Mouse (Mus musculus): ENCODE results near the gene Piwil1. TPM values are rescaled to one million over a fixed set of nuclear protein-coding genes. Genes with fewer than 3 reads are reported as not detected.
A peak's percentile ranks its signal among the peaks of the same experiment; 100 is the strongest.
"Not testable (repeated sequence)": the region's sequence is repeated elsewhere in the genome, so short reads cannot be mapped to it uniquely, and the experiment has no call there.

Gene Piwil1
- polyA plus RNA-seq, 1 experiment = not detected

DNA sequence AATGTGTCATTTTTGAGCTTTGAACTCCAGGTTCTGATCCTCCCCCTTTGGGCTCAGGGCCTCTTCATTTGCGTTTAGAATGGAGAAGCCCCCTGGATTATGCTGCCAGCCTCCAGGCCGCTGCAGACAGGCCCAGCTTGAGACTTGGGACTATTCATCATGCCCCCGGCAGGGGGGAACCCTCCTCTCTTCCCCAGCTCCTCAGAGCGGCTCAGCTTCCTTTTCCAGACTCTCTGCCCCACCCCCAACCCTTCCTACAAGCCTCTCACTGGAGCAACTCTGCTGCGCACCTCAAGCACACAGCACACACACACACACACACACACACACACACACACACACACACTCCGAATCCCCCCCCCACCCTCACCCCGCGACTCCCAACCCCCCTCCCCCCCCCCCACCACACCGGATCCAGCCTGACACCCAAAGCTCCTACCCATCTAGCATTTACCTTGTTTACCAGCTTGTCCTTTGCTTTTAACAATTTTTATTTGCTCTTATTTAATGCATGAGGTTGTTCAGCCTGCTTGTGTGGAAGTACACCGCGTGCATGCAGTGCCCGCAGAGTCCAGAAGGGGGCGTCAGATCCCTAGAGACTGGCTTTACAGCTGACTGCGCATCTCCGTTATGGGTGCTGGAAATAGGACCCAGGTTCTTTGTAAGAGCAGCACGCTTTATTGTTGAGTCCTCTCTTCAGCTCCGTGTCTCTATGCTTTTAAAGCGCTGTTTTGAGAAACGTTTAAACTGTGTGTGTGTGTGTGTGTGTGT, 2.0 kb downstream of the Piwil1 start:
- Histone ChIP-seq H3K4me3 (replicated peaks; ENCODE audit: extremely low read depth, low read depth, low read length) (no peak overlapping the region), H3K4me1 (ENCODE audit: control insufficient read depth, insufficient read depth, low read length) (no peaks in the 10 kb centered on the region; the same call in 1 of the 2 replicates)
- 40% methylated on average over 17 of the region's 19 CpGs for WGBS
- TF ChIP-seq CTCF (IDR thresholded peaks at IDR 0.05; ENCODE audit: insufficient read depth, low read length) (no peak), POLR2A (IDR thresholded peaks at IDR 0.05; ENCODE audit: borderline replicate concordance, extremely low read depth, low read depth, low read length) (no peak)
- no peak for DNase-seq

DNA sequence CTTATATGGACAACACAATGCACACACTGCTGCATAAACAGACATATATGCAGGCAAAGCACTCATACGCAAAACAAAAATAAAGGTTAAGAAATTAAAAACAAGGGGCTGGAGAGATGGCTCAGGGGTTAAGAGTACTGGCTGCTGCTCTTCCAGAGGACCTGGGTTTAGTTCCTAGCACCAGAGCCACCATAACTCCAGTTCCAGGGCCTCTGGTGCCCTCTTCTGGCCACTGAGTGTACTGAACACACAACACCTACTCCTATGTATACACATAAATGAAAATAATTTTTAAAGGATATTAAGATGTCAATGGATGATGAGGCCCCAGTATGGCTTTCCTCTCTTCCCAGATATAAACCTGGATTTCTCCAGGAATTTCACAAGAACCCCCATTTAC, 4.1 kb downstream of the Piwil1 start:
- no peak for DNase-seq
- H3K4me1 ChIP-seq (ENCODE audit: control insufficient read depth, insufficient read depth, low read length) = no peaks in the 10 kb centered on the region; the same call in 1 of the 2 replicates
- WGBS = 96% methylated on average over 1 of the region's 1 CpGs
- no peak for TF ChIP-seq CTCF (IDR thresholded peaks at IDR 0.05; ENCODE audit: insufficient read depth, low read length)
- TF ChIP-seq POLR2A (IDR thresholded peaks at IDR 0.05; ENCODE audit: borderline replicate concordance, extremely low read depth, low read depth, low read length) = no peak
- no peak overlapping the region for H3K4me3 ChIP-seq (replicated peaks; ENCODE audit: extremely low read depth, low read depth, low read length)

- H3K4me3 ChIP-seq (replicated peaks; ENCODE audit: extremely low read depth, low read depth, low read length) = no peak overlapping the region
- H3K4me1 ChIP-seq (ENCODE audit: control insufficient read depth, insufficient read depth, low read length) = no peaks in the 10 kb centered on the region; the same call in 1 of the 2 replicates
- 91% methylated on average over 11 of the region's 11 CpGs for WGBS
- no peak for DNase-seq
- TF ChIP-seq POLR2A (IDR thresholded peaks at IDR 0.05; ENCODE audit: borderline replicate concordance, extremely low read depth, low read depth, low read length) = no peak
- no peak for TF ChIP-seq CTCF (IDR thresholded peaks at IDR 0.05; ENCODE audit: insufficient read depth, low read length)
Observed at GRCm38 (mm10) chr5:128707271-128707670, 4.9 kb downstream of the Piwil1 start.

DNA sequence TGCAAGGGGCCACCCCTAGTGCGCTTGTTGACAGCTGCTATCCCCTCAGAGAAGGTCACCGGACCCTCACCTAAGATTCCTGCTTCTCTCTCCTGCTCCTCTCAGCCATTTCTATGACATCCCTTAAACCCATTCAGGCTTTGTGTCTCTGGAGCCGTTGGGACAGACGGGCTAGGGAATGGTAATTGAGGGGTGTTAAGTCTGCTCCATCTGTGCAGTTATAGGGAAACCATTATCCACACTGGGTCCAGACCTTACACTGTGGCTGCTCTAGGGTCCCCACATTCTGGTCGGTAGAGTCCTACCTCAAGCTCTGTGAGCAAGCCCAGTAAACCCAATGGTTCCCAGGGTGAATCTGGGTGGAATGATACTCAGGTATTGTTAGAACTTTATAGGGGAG, 6.6 kb downstream of the Piwil1 start:
- TF ChIP-seq CTCF (IDR thresholded peaks at IDR 0.05; ENCODE audit: insufficient read depth, low read length) (no peak), POLR2A (IDR thresholded peaks at IDR 0.05; ENCODE audit: borderline replicate concordance, extremely low read depth, low read depth, low read length) (no peak)
- Histone ChIP-seq H3K4me1 (ENCODE audit: control insufficient read depth, insufficient read depth, low read length) (no peaks in the 10 kb centered on the region; the same call in 1 of the 2 replicates), H3K4me3 (replicated peaks; ENCODE audit: extremely low read depth, low read depth, low read length) (no peak overlapping the region)
- WGBS = 86% methylated on average over 5 of the region's 5 CpGs
- no peak for DNase-seq

DNA sequence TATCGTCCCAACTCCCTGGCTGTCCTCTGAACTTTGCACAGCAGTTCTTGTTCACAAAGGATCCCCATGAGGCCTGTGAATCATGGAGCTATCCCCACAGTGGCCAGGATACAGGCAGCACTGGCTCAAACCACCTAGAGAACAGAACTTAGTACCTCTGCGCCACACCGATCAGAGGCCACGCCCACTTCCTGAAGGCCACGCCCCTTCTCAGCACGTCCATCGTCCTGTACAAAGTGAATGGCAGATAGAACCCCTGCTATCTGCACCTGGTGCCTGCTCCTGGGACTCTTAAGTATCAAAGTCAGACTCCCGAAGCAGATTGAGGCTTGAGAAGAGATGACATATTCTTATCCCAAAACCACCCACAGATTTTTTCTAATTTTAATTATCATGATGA, 8.3 kb downstream of the Piwil1 start:
- no peak for TF ChIP-seq CTCF (IDR thresholded peaks at IDR 0.05; ENCODE audit: insufficient read depth, low read length)
- no peak for TF ChIP-seq POLR2A (IDR thresholded peaks at IDR 0.05; ENCODE audit: borderline replicate concordance, extremely low read depth, low read depth, low read length)
- Histone ChIP-seq H3K4me3 (replicated peaks; ENCODE audit: extremely low read depth, low read depth, low read length) (no peak overlapping the region), H3K4me1 (ENCODE audit: control insufficient read depth, insufficient read depth, low read length) (no peaks in the 10 kb centered on the region)
- no peak for DNase-seq
- WGBS = 29% methylated on average over 8 of the region's 8 CpGs

DNA sequence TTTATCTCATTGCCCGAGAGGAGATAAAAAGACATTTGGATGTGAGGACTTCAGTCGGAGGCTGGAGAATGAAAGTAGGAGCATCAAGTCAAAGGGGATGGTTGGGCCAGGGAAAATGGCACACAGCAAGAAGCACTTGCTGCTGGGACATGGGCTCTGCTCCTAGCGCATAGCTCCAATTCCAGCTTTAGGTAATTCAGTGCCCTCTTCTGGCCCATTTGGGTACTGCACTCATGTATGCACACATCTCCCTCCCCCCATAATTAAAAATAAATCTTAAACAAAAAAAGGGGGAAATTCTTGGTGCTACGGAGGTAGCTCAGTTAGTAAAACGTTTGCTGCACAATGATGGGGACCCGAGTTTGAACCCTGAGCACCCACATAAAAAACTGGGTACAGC, 9.5 kb downstream of the Piwil1 start:
- Histone ChIP-seq H3K4me3 (replicated peaks; ENCODE audit: extremely low read depth, low read depth, low read length) (no peak overlapping the region), H3K4me1 (ENCODE audit: control insufficient read depth, insufficient read depth, low read length) (no peaks in the 10 kb centered on the region)
- WGBS = 82% methylated on average over 6 of the region's 6 CpGs
- no peak for DNase-seq
- no peak for TF ChIP-seq POLR2A (IDR thresholded peaks at IDR 0.05; ENCODE audit: borderline replicate concordance, extremely low read depth, low read depth, low read length)
- TF ChIP-seq CTCF (IDR thresholded peaks at IDR 0.05; ENCODE audit: insufficient read depth, low read length) = no peak

- no peak overlapping the region for H3K4me3 ChIP-seq (replicated peaks; ENCODE audit: extremely low read depth, low read depth, low read length)
- no peaks in the 10 kb centered on the region for H3K4me1 ChIP-seq (ENCODE audit: control insufficient read depth, insufficient read depth, low read length)
- DNase-seq = no peak
- TF ChIP-seq POLR2A (IDR thresholded peaks at IDR 0.05; ENCODE audit: borderline replicate concordance, extremely low read depth, low read depth, low read length) = no peak
- no peak for TF ChIP-seq CTCF (IDR thresholded peaks at IDR 0.05; ENCODE audit: insufficient read depth, low read length)
- WGBS = 67% methylated on average over 16 of the region's 16 CpGs
Observed at GRCm38 (mm10) chr5:128715171-128715570, 12.8 kb downstream of the Piwil1 start.

DNA sequence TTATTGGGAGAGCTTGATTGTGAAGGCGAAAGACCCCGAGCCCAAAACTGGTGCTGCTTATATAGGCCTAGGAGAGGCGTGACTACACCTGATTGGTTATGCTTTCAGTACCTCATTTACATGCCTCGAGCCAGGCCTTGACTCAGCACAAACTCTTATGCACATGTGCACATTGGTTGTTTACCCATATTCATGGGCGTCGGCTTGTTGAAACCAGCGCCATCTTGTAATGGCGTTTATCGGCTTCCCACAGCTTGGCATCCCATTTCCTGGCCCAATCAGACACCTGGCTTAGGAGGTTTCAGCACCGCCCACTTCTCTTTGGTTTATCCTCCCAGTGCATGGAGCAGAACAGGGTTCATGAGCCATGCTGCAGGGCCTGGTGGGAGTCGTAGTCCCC, 18.1 kb downstream of the Piwil1 start:
- DNase-seq; H3K4me1 ChIP-seq (ENCODE audit: control insufficient read depth, insufficient read depth, low read length); H3K4me3 ChIP-seq (replicated peaks; ENCODE audit: extremely low read depth, low read depth, low read length): not testable (repeated sequence)
- WGBS = 87% methylated on average over 11 of the region's 11 CpGs

DNA sequence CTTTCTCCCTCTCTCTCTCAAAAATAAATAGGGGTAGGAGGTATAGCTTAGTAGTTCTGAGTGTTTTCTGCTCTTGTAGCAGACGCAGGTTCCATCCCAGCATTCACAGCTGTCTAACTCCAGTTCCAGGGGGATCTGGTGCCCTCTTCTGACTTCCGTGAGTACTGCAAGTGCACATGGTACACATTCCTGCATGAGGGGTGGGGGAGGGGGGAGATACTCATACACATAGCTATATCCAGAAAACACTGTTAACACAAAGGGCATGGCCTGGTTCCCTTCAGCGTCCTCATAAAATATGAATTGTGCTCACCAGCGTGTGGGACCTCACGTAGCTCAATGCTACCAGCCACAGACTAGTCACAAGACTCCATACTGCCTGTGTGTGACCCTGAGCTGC, 27.0 kb downstream of the Piwil1 start:
- Histone ChIP-seq H3K4me1 (ENCODE audit: control insufficient read depth, insufficient read depth, low read length) (no peaks in the 10 kb centered on the region), H3K4me3 (replicated peaks; ENCODE audit: extremely low read depth, low read depth, low read length) (no peak overlapping the region)
- WGBS = 74% methylated on average over 5 of the region's 5 CpGs
- no peak for TF ChIP-seq POLR2A (IDR thresholded peaks at IDR 0.05; ENCODE audit: borderline replicate concordance, extremely low read depth, low read depth, low read length)
- peak; percentile 6; the same call in 1 of the 2 replicates for TF ChIP-seq CTCF (IDR thresholded peaks at IDR 0.05; ENCODE audit: insufficient read depth, low read length)
- no peak for DNase-seq

DNA sequence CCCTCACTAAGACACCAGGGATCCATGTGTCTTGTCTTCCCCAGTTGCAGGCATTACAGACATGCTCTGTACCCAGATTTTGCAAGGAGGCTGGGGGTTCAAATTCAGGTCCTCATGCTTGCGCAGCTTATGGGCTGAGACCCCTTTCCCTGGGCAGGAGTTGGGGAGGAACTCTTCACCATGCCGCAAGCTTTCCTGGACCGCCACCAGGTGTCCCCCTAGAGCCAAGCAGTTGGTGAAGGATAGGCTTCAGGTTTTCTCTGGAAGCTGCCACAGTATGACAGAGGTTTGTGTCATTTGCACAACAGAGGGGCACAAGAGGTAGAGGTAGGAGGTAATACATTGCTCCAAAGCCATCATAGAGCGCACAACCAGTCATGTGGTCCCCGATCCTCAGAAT, 28.3 kb downstream of the Piwil1 start:
- Histone ChIP-seq H3K4me3 (replicated peaks; ENCODE audit: extremely low read depth, low read depth, low read length) (no peak overlapping the region), H3K4me1 (ENCODE audit: control insufficient read depth, insufficient read depth, low read length) (no peaks in the 10 kb centered on the region)
- WGBS = 52% methylated on average over 5 of the region's 5 CpGs
- no peak for DNase-seq
- TF ChIP-seq POLR2A (IDR thresholded peaks at IDR 0.05; ENCODE audit: borderline replicate concordance, extremely low read depth, low read depth, low read length) (no peak), CTCF (IDR thresholded peaks at IDR 0.05; ENCODE audit: insufficient read depth, low read length) (peak; percentile 16; the same call in 1 of the 2 replicates)

All from lung, adult 2 months (tissue).